Mouse (Mus musculus) hindbrain, embryonic 11.5 days (tissue): ENCODE measurements around the gene Lypd6b. TPM values are rescaled to one million over a fixed set of nuclear protein-coding genes. Genes with fewer than 3 reads are reported as not detected.

Experiments used
- ATAC-seq: fragments of 200-750 bp; cut with Nextera tagmentation; 2 replicates; pipeline ENCODE4 v1.8.0; 2017; ENCODE audit warnings: mild to moderate bottlenecking, moderate TSS enrichment, moderate library complexity; ENCODE audit not compliant: low FRiP score
- DNase-seq: peaks from one replicate; pipeline ENCODE4 v3.0.0-alpha.2; 2015; ENCODE audit warnings: low spot score
- H3K27ac ChIP-seq: fragments of 300-500 bp; sonication (generic); 2 replicates; pipeline ENCODE4 v1.5.1; 2014; ENCODE audit warnings: mild to moderate bottlenecking, low read depth, low read length
- H3K27me3 ChIP-seq: fragments of 300-500 bp; sonication (generic); 2 replicates; pipeline ENCODE4 v1.6.1; 2014; ENCODE audit warnings: mild to moderate bottlenecking, low read length, moderate library complexity, mixed read lengths; ENCODE audit not compliant: control insufficient read depth, insufficient read depth
- H3K36me3 ChIP-seq: fragments of 300-500 bp; sonication (generic); 2 replicates; pipeline ENCODE4 v1.6.1; 2014; ENCODE audit warnings: mild to moderate bottlenecking, low read length, moderate library complexity, mixed read lengths; ENCODE audit not compliant: control insufficient read depth, insufficient read depth
- H3K4me1 ChIP-seq: fragments of 300-500 bp; sonication (generic); replicated peaks from 2 replicates; pipeline ENCODE4 v1.6.1; 2014; ENCODE audit warnings: low read length, mixed read lengths; ENCODE audit not compliant: control insufficient read depth, insufficient read depth
- H3K4me2 ChIP-seq: fragments of 300-500 bp; sonication (generic); replicated peaks from 2 replicates; pipeline ENCODE4 v1.6.1; 2014; ENCODE audit warnings: mild to moderate bottlenecking, low read depth, low read length
- H3K4me3 ChIP-seq: fragments of 300-500 bp; sonication (generic); 2 replicates; pipeline ENCODE4 v1.5.1; 2014; ENCODE audit warnings: low read depth, low read length
- H3K9ac ChIP-seq: fragments of 300-500 bp; sonication (generic); 2 replicates; pipeline ENCODE4 v1.6.1; 2014; ENCODE audit warnings: low read depth, low read length
- H3K9me3 ChIP-seq: fragments of 300-500 bp; sonication (generic); 2 replicates; pipeline ENCODE4 v1.6.1; 2016; ENCODE audit warnings: low read length; ENCODE audit not compliant: control insufficient read depth
- WGBS: fragments of 180-500 bp; shearing (Covaris S2); extraction: QIAGEN DNeasy Blood & Tissue Kit; methylation state at CpG from one replicate; pipeline ENCODE4 v1.1.7; 2014; 5-methylcytosine and 5-hydroxymethylcytosine counted together
- polyA plus RNA-seq: library from polyadenylated mRNA; unstranded; fragments of >200 nt; fragmentation: Nextera tagmentation; extraction: Ambion mirVana; gene quantifications from 2 replicates; pipeline ENCODE4 v1.2.1, GENCODE M21; 2014

Gene Lypd6b
- 1.5 and 2.1 TPM in 2 replicates for polyA plus RNA-seq

DNA sequence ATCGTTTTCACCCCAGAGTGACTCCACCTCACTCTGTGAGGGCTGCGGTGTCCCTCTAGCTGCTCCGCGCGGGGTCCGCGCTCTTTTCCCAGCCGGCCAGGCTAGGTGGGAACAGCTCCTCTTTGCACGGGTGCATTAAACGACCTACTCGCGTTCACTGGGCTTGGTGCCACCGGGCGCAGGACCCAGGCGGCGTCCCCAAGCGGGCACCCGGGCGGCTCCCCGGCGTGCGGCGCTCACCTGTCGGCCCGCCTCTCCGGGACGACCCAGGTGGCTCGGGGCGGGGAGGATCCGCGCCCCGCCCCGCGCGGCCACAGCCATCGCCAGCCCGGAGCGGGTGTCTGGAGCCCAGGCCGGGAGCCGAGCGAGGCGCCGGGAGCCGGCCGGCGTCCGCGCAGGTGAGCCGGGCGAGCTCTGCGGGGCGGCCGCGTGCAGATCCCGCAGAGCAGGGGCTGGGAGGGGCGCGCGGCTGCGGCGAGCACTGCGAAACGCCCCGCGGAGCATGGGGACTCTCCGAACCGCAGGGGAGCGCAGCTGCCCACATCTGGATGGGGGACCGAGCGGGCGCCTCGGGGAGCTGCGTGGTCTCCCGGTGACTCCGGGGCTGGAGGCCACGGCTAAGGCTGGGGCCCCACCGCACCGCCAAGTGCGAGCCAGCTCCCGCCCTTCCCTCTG, at the start of gene Lypd6b:
Gene Lypd6b (plus strand): TSS at position 313 of the 675 bp plus-strand sequence.
- no peak within 1 kb of the TSS for H3K27ac ChIP-seq
- ATAC-seq (peak; percentile 70), DNase-seq (peak; percentile 53)
- 1% methylated on average over 69 of the region's 79 CpGs for WGBS
- H3K4me3 ChIP-seq = peak within 1 kb of the TSS; percentile 62
- H3K4me1 ChIP-seq = peaks cover 5% of the 10 kb centered on the region; the same call in 1 of the 2 replicates
- H3K9ac ChIP-seq = peak within 1 kb of the TSS; percentile 55
- H3K36me3 ChIP-seq = no peaks in the 10 kb centered on the region
- peak within 1 kb of the TSS; percentile 100 for H3K4me2 ChIP-seq
- H3K9me3 ChIP-seq = no peaks in the 10 kb centered on the region
- peaks cover 18% of the 10 kb centered on the region for H3K27me3 ChIP-seq

DNA sequence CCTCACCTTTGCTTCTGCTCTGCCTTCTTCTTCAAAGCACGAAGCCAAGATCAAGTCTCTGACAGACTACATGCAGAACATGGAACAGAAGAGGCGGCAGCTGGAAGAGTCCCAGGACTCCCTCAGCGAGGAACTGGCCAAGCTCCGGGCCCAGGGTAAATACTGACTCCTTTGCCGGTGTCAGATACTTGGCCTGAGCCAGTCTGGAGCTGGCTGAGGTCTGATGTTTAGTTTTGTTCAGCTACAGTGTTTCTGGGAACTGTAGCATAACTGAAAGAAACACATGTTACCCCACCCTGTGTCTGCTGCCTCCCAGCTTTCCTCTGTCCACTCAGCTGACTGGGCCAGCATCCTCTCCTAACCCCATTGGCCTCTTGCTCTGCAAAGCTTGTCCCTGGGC, 48.4 kb upstream of the Lypd6b start:
- peaks cover 6% of the 10 kb centered on the region; the same call in 1 of the 2 replicates for H3K36me3 ChIP-seq

GRCm38 (mm10) chr2:49741026-49741425, 46.5 kb upstream of the Lypd6b start:
- H3K4me1 ChIP-seq = no peaks in the 10 kb centered on the region
- no peak overlapping the region for H3K27ac ChIP-seq
- H3K9ac ChIP-seq = no peak overlapping the region
- no peaks in the 10 kb centered on the region for H3K9me3 ChIP-seq
- H3K36me3 ChIP-seq = peaks cover 2% of the 10 kb centered on the region; the same call in 1 of the 2 replicates
- no peak for DNase-seq
- no peak for ATAC-seq
- no peak overlapping the region for H3K4me3 ChIP-seq
- 71% methylated on average over 6 of the region's 6 CpGs for WGBS
- no peak overlapping the region for H3K4me2 ChIP-seq
- no peaks in the 10 kb centered on the region for H3K27me3 ChIP-seq

More for the DNA sequence above, 48.4 kb upstream of the Lypd6b start:
- Histone ChIP-seq H3K9me3 (no peaks in the 10 kb centered on the region), H3K4me2 (no peak overlapping the region), H3K27me3 (no peaks in the 10 kb centered on the region), H3K9ac (no peak overlapping the region), H3K27ac (no peak overlapping the region), H3K4me3 (no peak overlapping the region), H3K4me1 (no peaks in the 10 kb centered on the region)
- DNase-seq = no peak
- WGBS = 90% methylated on average over 5 of the region's 5 CpGs
- ATAC-seq = no peak

DNA sequence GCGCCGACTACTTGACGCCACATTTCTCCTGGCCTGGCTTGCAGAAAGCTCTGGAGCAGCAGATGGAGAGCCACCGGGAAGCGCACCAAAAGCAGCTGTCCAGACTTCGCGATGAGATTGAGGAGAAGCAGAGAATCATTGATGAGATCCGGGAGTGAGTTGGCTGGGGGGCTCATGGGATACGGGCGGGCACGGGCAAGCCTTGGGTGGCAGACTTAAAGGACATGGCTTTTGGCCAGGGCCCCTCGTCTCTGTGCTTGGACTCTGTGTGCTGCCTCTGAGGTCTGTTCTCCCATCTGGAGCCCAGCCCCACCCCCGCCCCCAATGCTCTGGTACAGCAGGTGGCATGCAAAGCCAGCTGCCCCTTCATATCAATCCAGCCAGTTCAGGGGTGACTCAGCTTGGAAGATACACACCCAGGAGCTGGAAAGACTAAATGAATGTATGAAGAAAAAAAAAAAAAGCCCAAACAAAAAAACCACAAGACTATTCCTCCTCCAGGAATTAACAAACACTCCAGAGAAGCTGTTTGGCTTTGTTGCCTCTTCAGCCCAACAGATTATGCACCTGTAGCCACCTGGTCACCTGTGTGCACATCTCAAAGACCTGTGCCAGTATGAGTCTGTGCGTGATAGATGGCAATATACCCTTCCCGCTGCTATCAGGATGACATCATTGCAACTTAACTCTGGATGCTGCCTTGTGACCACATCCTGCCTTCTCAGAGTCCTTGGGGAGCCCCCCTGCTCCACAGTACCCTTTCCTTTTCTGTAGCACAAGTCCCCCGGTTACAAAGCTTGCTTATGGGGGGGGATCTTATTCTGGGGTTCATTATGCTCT, 45.4 kb upstream of the Lypd6b start:
- no peaks in the 10 kb centered on the region for H3K27me3 ChIP-seq
- peaks cover 2% of the 10 kb centered on the region; the same call in 1 of the 2 replicates for H3K36me3 ChIP-seq
- no peak for ATAC-seq
- no peak overlapping the region for H3K27ac ChIP-seq
- no peak overlapping the region for H3K9ac ChIP-seq
- no peak overlapping the region for H3K4me2 ChIP-seq
- H3K4me3 ChIP-seq = no peak overlapping the region
- no peaks in the 10 kb centered on the region for H3K9me3 ChIP-seq
- no peak for DNase-seq
- 79% methylated on average over 16 of the region's 16 CpGs for WGBS
- no peaks in the 10 kb centered on the region for H3K4me1 ChIP-seq

DNA sequence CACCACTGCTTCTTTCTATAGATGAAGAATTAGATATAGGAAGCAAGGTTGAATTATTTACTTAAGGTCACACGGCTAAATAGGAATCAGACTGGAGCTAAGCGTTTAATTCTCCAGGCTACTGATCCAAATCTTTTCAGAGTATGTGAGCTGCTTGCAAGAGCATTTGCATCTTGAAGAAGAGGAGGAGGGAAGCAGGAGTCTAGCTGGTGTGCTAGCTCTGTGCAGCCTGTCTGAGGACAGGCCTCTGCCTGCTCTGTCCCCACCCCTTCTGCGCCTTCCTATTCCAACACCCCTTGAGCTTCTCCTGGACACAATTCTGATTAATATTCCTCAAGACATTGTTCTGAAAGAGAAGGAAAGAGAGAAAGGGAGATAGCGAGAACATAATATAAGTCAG, 44.6 kb upstream of the Lypd6b start:
- whole genome bisulfite sequencing = 79% methylated on average over 4 of the region's 4 CpGs
- DNase-seq (no peak), ATAC-seq (no peak)
- Histone ChIP-seq H3K27ac (no peak overlapping the region), H3K9me3 (no peaks in the 10 kb centered on the region), H3K4me3 (no peak overlapping the region), H3K4me1 (no peaks in the 10 kb centered on the region), H3K9ac (no peak overlapping the region), H3K36me3 (peaks cover 2% of the 10 kb centered on the region; the same call in 1 of the 2 replicates), H3K4me2 (no peak overlapping the region), H3K27me3 (no peaks in the 10 kb centered on the region)

GRCm38 (mm10) chr2:49743775-49744174, 43.7 kb upstream of the Lypd6b start:
- ATAC-seq = no peak
- Histone ChIP-seq H3K27ac (no peak overlapping the region), H3K9ac (no peak overlapping the region), H3K4me3 (no peak overlapping the region), H3K27me3 (no peaks in the 10 kb centered on the region), H3K4me1 (no peaks in the 10 kb centered on the region), H3K36me3 (peaks cover under 1% of the 10 kb centered on the region; the same call in 1 of the 2 replicates), H3K4me2 (no peak overlapping the region), H3K9me3 (no peaks in the 10 kb centered on the region)
- DNase-seq = no peak
- 78% methylated on average over 6 of the region's 6 CpGs for WGBS

DNA sequence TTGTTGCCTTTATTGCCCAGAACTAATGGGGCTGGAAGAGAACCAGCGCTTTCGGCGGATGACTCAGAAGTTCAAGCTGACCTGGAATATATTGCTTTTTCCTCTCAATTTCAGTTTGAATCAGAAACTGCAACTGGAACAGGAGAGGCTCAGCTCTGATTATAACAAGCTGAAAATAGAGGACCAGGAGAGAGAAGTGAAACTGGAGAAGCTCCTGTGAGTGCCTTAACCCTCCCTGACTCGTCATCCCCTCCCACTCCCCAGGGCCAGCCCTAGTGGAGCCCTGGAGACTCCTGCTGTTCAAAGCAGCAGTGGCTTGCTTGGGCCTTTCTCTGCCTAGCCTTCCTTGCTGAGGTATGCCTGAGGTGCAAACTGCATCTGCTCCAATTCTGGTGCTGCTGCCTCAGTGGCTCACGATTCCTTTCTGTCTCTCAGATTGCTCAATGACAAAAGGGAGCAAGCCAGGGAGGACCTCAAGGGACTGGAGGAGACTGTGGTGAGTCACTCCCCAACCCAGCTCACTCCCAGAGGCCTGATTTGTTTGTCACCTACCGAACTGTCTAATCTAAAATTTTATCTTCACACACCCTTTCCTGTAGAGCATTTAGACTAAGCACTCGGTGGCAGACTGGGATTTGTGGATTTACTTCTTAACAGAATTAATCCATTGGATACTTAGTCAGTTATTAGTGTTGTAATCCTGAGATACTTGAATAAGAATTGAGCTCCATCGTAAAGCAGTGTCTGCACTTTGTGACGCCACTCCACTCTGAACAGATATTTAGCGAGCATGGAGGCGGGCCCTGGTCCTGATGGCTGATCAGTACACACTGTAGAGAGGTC, 43.0 kb upstream of the Lypd6b start:
- H3K4me3 ChIP-seq = no peak overlapping the region
- 73% methylated on average over 11 of the region's 11 CpGs for WGBS
- no peaks in the 10 kb centered on the region for H3K9me3 ChIP-seq
- H3K4me2 ChIP-seq = no peak overlapping the region
- ATAC-seq = no peak
- 0 out of 2 replicates have a peak, but pooled peaks cover 1% of the 10 kb centered on the region for H3K36me3 ChIP-seq
- no peaks in the 10 kb centered on the region for H3K27me3 ChIP-seq
- no peak overlapping the region; the same call in 1 of the 2 replicates for H3K27ac ChIP-seq
- DNase-seq = no peak
- H3K4me1 ChIP-seq = no peaks in the 10 kb centered on the region
- H3K9ac ChIP-seq = no peak overlapping the region

DNA sequence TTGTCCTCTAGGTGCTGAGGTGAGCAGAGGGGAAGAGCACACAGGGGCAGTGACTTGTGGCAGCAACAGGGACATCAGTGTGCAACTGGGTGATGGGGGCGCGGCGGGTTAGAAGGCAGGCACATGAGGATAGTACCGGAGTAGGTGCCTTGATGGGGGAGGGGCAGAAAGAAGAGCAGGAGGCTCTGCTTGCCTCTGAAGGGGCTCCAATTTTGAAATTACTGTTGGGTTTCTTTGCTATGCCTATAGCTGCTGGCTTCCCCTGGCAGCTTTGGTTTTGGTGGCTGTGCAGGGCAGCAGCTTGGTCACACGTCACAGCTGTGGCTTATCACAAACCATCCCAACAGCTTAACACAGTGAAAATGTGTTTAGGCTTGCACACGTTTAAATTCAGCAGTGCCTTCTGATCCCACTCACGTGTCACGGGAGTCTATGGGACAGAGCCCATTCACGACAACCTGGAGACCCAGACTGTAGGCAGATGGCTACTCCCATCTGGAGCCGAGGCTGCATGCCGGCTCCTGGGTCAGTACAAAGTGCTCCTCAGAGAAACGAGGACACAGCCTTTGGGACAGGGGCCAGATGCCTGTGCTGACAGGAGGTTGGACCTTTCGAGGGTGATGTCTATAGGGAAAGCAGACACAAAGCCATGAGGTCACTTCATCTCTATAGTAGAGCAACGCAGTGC, 42.2 kb upstream of the Lypd6b start:
- Histone ChIP-seq H3K27ac (0 out of 2 replicates have a peak overlapping the region, but pooled peaks have one; percentile 3), H3K27me3 (no peaks in the 10 kb centered on the region), H3K4me3 (no peak overlapping the region), H3K9me3 (no peaks in the 10 kb centered on the region), H3K9ac (no peak overlapping the region), H3K4me1 (no peaks in the 10 kb centered on the region), H3K36me3 (0 out of 2 replicates have a peak, but pooled peaks cover 5% of the 10 kb centered on the region), H3K4me2 (no peak overlapping the region)
- ATAC-seq (peak; percentile 39; the same call in 1 of the 2 replicates), DNase-seq (no peak)
- WGBS = 73% methylated on average over 14 of the region's 14 CpGs
